Mouse (Mus musculus): ENCODE measurements at regions not wholly inside any gene's neighbourhood (a gene's known extent, or its start where the extent isn't known, plus 50 kb on each side); places are given as distances from the start of the nearest gene placed in this dataset.

DNA sequence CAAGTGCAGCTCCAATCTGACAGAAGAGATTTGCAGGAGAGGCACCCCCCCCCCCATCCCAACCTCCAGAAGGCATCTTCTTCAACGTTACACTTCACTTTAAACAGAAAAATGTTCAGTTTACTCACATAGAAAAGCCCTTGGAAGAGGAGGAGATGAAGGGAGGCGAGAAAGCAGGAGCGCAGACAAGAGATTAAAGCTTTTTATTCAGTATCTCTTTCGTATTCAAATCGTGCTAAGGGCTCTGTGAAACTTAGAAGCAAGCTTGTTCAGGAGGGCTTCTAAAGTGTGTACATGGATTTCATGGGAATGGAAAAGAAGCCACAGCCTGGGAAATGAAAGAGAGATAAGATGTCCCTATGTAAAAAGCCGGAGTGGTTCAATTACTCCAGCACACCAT is 470.2 kb downstream of the Tmem182 start:
- Histone ChIP-seq H3K27ac (ENCODE audit: insufficient read depth, low read length) (no peak overlapping the region), H3K4me1 (ENCODE audit: control insufficient read depth, insufficient read depth, low read length) (no peaks in the 10 kb centered on the region), H3K36me3 (ENCODE audit: control insufficient read depth, insufficient read depth, low read length, poor library complexity, severe bottlenecking) (no peaks in the 10 kb centered on the region), H3K9me3 (replicated peaks; ENCODE audit: control insufficient read depth, insufficient read depth, low read length, poor library complexity, severe bottlenecking) (no peaks in the 10 kb centered on the region), H3K27me3 (ENCODE audit: control insufficient read depth, insufficient read depth, low read length, poor library complexity, severe bottlenecking) (no peaks in the 10 kb centered on the region), H3K9ac (ENCODE audit: low read depth, poor library complexity, severe bottlenecking) (no peak overlapping the region), H3K4me3 (ENCODE audit: low read depth, low read length) (no peak overlapping the region)
- TF ChIP-seq CTCF (IDR thresholded peaks at IDR 0.05; ENCODE audit: low read depth, low read length) (no peak), EP300 (IDR thresholded peaks at IDR 0.05; ENCODE audit: insufficient read depth, low read depth, low read length) (no peak), POLR2A (IDR thresholded peaks at IDR 0.05; ENCODE audit: insufficient read depth, low read length) (no peak)

DNA sequence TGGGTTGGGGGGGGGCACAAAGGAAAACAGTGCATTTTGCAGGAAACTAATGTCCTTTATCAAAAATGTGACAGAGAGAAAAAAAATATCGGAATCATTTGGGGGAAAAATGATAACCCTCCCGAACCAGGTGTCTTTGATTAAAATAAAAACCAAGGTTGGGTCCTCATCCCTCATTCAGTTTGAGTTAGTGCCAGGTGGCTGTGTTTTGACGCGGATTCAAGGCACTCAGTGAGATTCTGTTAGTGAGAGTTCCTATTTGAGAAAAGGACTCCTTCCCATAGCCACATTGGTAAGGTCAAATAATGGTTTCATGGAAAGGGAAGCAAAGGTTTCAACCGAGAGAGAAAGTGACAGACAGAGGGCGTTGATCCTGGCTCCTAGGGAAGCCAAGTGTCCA is 470.9 kb downstream of the Tmem182 start:
- Histone ChIP-seq H3K27ac (ENCODE audit: insufficient read depth, low read length) (no peak overlapping the region), H3K36me3 (ENCODE audit: control insufficient read depth, insufficient read depth, low read length, poor library complexity, severe bottlenecking) (no peaks in the 10 kb centered on the region), H3K27me3 (ENCODE audit: control insufficient read depth, insufficient read depth, low read length, poor library complexity, severe bottlenecking) (no peaks in the 10 kb centered on the region), H3K9ac (ENCODE audit: low read depth, poor library complexity, severe bottlenecking) (no peak overlapping the region), H3K4me1 (ENCODE audit: control insufficient read depth, insufficient read depth, low read length) (no peaks in the 10 kb centered on the region), H3K4me3 (ENCODE audit: low read depth, low read length) (no peak overlapping the region), H3K9me3 (replicated peaks; ENCODE audit: control insufficient read depth, insufficient read depth, low read length, poor library complexity, severe bottlenecking) (no peaks in the 10 kb centered on the region)
- TF ChIP-seq CTCF (IDR thresholded peaks at IDR 0.05; ENCODE audit: low read depth, low read length), result no peak
- no peak for TF ChIP-seq EP300 (IDR thresholded peaks at IDR 0.05; ENCODE audit: insufficient read depth, low read depth, low read length)
- no peak for TF ChIP-seq POLR2A (IDR thresholded peaks at IDR 0.05; ENCODE audit: insufficient read depth, low read length)

DNA sequence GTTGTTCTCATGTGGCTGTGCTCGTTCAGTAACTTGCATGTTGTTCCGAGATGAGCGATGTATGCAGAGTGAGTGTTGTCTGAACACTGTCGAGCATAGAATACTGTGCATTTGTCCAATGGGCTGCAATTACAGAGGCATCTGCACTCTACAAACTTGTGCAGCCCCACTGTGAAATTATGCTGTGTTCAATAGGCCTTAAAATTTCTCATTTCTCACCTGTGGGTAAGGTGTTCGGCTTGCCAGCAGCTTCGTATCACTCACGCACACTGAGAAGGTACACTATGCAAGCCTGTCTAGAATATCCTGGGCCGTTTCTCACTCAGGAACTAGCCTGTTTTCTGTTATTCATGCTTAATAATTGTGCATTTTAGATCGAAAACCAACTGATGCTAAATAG is 479.8 kb downstream of the Tmem182 start:
- no peak overlapping the region for H3K4me3 ChIP-seq (ENCODE audit: low read depth, low read length)
- H3K9me3 ChIP-seq (replicated peaks; ENCODE audit: control insufficient read depth, insufficient read depth, low read length, poor library complexity, severe bottlenecking), result no peaks in the 10 kb centered on the region
- no peak overlapping the region for H3K27ac ChIP-seq (ENCODE audit: insufficient read depth, low read length)
- no peak overlapping the region for H3K9ac ChIP-seq (ENCODE audit: low read depth, poor library complexity, severe bottlenecking)
- no peaks in the 10 kb centered on the region for H3K27me3 ChIP-seq (ENCODE audit: control insufficient read depth, insufficient read depth, low read length, poor library complexity, severe bottlenecking)
- H3K4me1 ChIP-seq (ENCODE audit: control insufficient read depth, insufficient read depth, low read length), result no peaks in the 10 kb centered on the region
- H3K36me3 ChIP-seq (ENCODE audit: control insufficient read depth, insufficient read depth, low read length, poor library complexity, severe bottlenecking), result no peaks in the 10 kb centered on the region
- TF ChIP-seq EP300 (IDR thresholded peaks at IDR 0.05; ENCODE audit: insufficient read depth, low read depth, low read length) (no peak), CTCF (IDR thresholded peaks at IDR 0.05; ENCODE audit: low read depth, low read length) (no peak), POLR2A (IDR thresholded peaks at IDR 0.05; ENCODE audit: insufficient read depth, low read length) (no peak)

DNA sequence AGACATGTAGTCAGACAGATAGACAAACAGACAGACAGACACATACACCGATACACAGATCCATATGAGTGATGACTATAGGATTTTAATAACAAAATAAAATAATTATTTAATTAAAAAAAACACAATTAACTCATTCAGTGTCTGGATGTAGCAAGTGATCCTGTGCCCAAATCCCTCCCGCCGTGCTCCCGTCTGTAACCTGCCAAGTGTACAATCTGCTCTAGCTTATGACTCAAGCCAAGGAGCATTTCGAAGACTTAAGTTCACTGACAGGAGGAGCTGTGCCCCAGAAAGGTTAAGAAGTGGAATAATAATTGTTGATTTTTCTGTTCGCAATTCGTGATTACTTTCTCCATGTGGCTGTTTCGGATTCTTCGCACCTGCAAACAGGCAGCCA is 480.8 kb downstream of the Tmem182 start:
- TF ChIP-seq EP300 (IDR thresholded peaks at IDR 0.05; ENCODE audit: insufficient read depth, low read depth, low read length) (no peak), CTCF (IDR thresholded peaks at IDR 0.05; ENCODE audit: low read depth, low read length) (no peak), POLR2A (IDR thresholded peaks at IDR 0.05; ENCODE audit: insufficient read depth, low read length) (no peak)
- no peaks in the 10 kb centered on the region for H3K27me3 ChIP-seq (ENCODE audit: control insufficient read depth, insufficient read depth, low read length, poor library complexity, severe bottlenecking)
- H3K36me3 ChIP-seq (ENCODE audit: control insufficient read depth, insufficient read depth, low read length, poor library complexity, severe bottlenecking), result no peaks in the 10 kb centered on the region
- H3K27ac ChIP-seq (ENCODE audit: insufficient read depth, low read length), result no peak overlapping the region
- no peak overlapping the region for H3K4me3 ChIP-seq (ENCODE audit: low read depth, low read length)
- no peak overlapping the region for H3K9ac ChIP-seq (ENCODE audit: low read depth, poor library complexity, severe bottlenecking)
- H3K4me1 ChIP-seq (ENCODE audit: control insufficient read depth, insufficient read depth, low read length), result no peaks in the 10 kb centered on the region
- H3K9me3 ChIP-seq (replicated peaks; ENCODE audit: control insufficient read depth, insufficient read depth, low read length, poor library complexity, severe bottlenecking), result no peaks in the 10 kb centered on the region

DNA sequence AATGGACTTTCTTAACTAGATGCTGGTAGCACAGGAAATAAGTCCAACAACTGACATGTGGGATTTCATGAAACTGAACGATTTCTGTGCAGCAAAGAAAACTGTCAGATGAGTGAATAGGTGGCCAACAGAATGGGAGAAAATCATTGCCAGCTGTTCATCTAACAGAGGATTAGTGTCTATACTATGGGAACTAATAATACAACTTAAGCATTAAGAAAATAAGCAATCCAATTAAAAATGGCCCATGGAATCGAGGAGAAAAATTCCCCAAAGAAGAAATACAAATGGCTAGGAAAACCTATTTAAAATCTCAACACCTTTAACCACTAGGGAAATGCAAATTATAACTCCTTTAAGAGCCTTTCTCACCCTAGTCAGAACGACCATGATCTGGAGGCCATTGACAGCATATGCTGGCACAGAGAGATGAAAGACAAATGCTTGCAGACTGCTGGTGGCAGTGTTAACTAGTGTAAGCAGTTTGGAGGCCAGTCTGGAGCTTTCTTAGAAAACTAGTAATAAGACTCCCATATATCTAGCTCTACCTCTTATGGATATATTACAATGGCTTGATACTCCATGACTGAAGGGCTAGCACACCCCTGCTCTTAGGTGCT is 521.6 kb downstream of the Tmem182 start:
- Histone ChIP-seq H3K4me1 (ENCODE audit: control insufficient read depth, insufficient read depth, low read length) (no peaks in the 10 kb centered on the region), H3K27me3 (ENCODE audit: control insufficient read depth, insufficient read depth, low read length, poor library complexity, severe bottlenecking) (no peaks in the 10 kb centered on the region), H3K4me3 (ENCODE audit: low read depth, low read length) (no peak overlapping the region), H3K27ac (ENCODE audit: insufficient read depth, low read length) (no peak overlapping the region), H3K9ac (ENCODE audit: low read depth, poor library complexity, severe bottlenecking) (no peak overlapping the region), H3K9me3 (replicated peaks; ENCODE audit: control insufficient read depth, insufficient read depth, low read length, poor library complexity, severe bottlenecking) (no peaks in the 10 kb centered on the region), H3K36me3 (ENCODE audit: control insufficient read depth, insufficient read depth, low read length, poor library complexity, severe bottlenecking) (no peaks in the 10 kb centered on the region)
- TF ChIP-seq CTCF (IDR thresholded peaks at IDR 0.05; ENCODE audit: low read depth, low read length) (no peak), EP300 (IDR thresholded peaks at IDR 0.05; ENCODE audit: insufficient read depth, low read depth, low read length) (no peak), POLR2A (IDR thresholded peaks at IDR 0.05; ENCODE audit: insufficient read depth, low read length) (no peak)

DNA sequence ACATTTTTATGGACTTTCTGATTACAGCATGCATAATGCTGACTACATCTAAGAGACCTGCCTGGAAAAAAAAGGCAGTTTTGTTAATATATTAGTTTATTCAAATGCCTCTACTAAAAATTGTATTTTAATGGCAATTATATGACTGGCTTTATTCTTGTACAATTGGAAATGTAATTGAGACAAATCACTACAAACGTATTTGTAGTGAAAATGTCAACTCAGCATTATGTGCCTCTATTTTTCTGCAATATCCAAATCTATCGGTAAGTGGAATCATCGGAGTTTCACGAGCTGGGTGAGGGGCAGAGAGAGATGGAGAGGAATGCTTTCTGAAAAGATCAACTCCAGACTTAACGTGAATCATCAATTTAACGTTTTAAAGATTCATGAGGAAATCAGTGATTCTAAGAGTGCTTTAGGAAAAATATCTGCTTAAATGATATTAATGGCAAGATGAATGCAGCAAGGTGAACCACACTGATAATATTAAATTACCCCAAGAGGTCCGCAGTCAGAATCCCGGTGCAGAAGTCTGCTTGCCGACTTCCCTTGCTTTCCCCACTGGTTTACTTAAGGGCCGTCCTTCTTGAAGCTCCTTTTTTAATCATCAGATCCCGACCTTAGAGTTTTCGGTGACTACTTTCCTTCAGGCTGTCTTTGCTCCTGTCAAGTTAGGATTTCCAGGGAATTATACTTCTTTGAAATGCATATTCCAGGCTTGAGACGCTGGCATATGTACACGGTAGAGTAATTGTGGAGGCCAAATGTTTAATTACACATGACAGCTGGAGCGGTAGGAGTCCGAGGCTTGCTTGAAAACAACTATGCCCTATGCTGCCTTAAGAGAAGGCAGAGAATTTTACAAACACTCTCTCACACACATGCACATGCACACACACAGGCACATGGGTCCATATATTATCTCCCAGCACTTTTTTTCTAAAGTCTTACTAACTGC is 544.7 kb downstream of the Tmem182 start:
- no peaks in the 10 kb centered on the region for H3K36me3 ChIP-seq (ENCODE audit: control insufficient read depth, insufficient read depth, low read length, poor library complexity, severe bottlenecking)
- H3K4me3 ChIP-seq (ENCODE audit: low read depth, low read length), result no peak overlapping the region
- H3K9me3 ChIP-seq (replicated peaks; ENCODE audit: control insufficient read depth, insufficient read depth, low read length, poor library complexity, severe bottlenecking), result no peaks in the 10 kb centered on the region
- no peak overlapping the region for H3K27ac ChIP-seq (ENCODE audit: insufficient read depth, low read length)
- H3K9ac ChIP-seq (ENCODE audit: low read depth, poor library complexity, severe bottlenecking), result no peak overlapping the region
- no peak for TF ChIP-seq POLR2A (IDR thresholded peaks at IDR 0.05; ENCODE audit: insufficient read depth, low read length)
- no peak for TF ChIP-seq EP300 (IDR thresholded peaks at IDR 0.05; ENCODE audit: insufficient read depth, low read depth, low read length)
- TF ChIP-seq CTCF (IDR thresholded peaks at IDR 0.05; ENCODE audit: low read depth, low read length), result no peak
- H3K27me3 ChIP-seq (ENCODE audit: control insufficient read depth, insufficient read depth, low read length, poor library complexity, severe bottlenecking), result no peaks in the 10 kb centered on the region
- no peaks in the 10 kb centered on the region for H3K4me1 ChIP-seq (ENCODE audit: control insufficient read depth, insufficient read depth, low read length)
